12 mouse cellular contexts compared by ENCODE assay signal in genomic region chr9:62351200-62351599, GRCm38 (mm10). TPM values are rescaled to one million over a fixed set of nuclear protein-coding genes. Genes with fewer than 3 reads are reported as not detected.
A peak's percentile ranks its signal among the peaks of the same experiment; 100 is the strongest.
DNase-seq lines count a peak whose midpoint lies in the region; ATAC-seq and TF ChIP-seq lines count a peak whose summit lies in the region.
"Had no signal": no experiment of that assay in that cellular context is flagged by ENCODE, and none has a peak within 500 bp of the region (broad histone marks: within the 10 kb centered on the region; RNA-seq: fewer than 3 reads in every experiment).

No protein-coding gene starts in this region.

- dilution Hi-C loops in CH12.LX (cut with MboI; ENCODE audit: extremely low pct_ligation_motif_present, extremely low pct_unique_long_range_greater_than_20kb, low sequenced_read_pairs) = no loop called here

- H3K9ac ChIP-seq in forebrain, embryonic 13.5 days = no peak overlapping the region
- H3K9ac ChIP-seq in forebrain, embryonic 14.5 days (ENCODE audit: low read length) = no peak overlapping the region
- peak overlapping the region; percentile 13; the same call in 1 of the 2 replicates for H3K9ac ChIP-seq in CH12.LX (ENCODE audit: insufficient read depth, low read depth)
- peak overlapping the region; percentile 24; the same call in 1 of the 2 replicates for H3K9ac ChIP-seq in kidney, embryonic 16.5 days (replicated peaks; ENCODE audit: low read length)
- H3K9ac ChIP-seq: liver, embryonic 13.5 days had no signal

- no peak for TF ChIP-seq CTCF in layer of hippocampus, adult 2 months (conservative IDR thresholded peaks at IDR 0.05)
- no peak for TF ChIP-seq CTCF in CH12.LX (conservative IDR thresholded peaks at IDR 0.05 in 1 of 2, IDR thresholded peaks at IDR 0.05 in 1 of 2; ENCODE audit: low read depth in 2 of 2, low read length in 2 of 2)

- no peak for DNase-seq in forebrain, embryonic 14.5 days (ENCODE audit: low spot score)
- no peak for DNase-seq in layer of hippocampus, adult 2 months (ENCODE audit: low spot score in 2 of 2)
- no peak for DNase-seq in layer of hippocampus, postnatal 14 days (ENCODE audit: low spot score in 2 of 2)
- peak; percentile 24 for DNase-seq in CH12.LX (ENCODE audit: extremely low read depth)
- no peak for DNase-seq in left cerebral cortex, adult 18-20 months (ENCODE audit: low spot score in 2 of 2)
- no peak for DNase-seq in cerebellum, postnatal 36 days
- DNase-seq: liver, embryonic 13.5 days; right cerebral cortex, postnatal 4 days had no signal

- H3K79me2 ChIP-seq in CH12.LX (replicated peaks; ENCODE audit: control insufficient read depth, extremely low read depth, insufficient read depth, poor library complexity, severe bottlenecking) = peaks cover 94% of the 10 kb centered on the region

- in situ Hi-C loops in CH12.LX (cut with MboI; ENCODE audit: low pct_ligation_motif_present, low pct_unique_long_range_greater_than_20kb, low sequenced_read_pairs) = no loop called here

- H3K9me3 ChIP-seq in forebrain, embryonic 13.5 days (replicated peaks) = no peaks in the 10 kb centered on the region
- no peaks in the 10 kb centered on the region for H3K9me3 ChIP-seq in forebrain, embryonic 14.5 days (replicated peaks; ENCODE audit: control insufficient read depth, low read length)
- no peaks in the 10 kb centered on the region for H3K9me3 ChIP-seq in CH12.LX (replicated peaks; ENCODE audit: low read length)
- no peaks in the 10 kb centered on the region for H3K9me3 ChIP-seq in kidney, embryonic 16.5 days (ENCODE audit: low read length)
- H3K9me3 ChIP-seq: liver, embryonic 13.5 days had no signal

- no peak overlapping the region for H3K4me3 ChIP-seq in forebrain, embryonic 13.5 days
- H3K4me3 ChIP-seq in forebrain, embryonic 14.5 days (ENCODE audit: low read depth, low read length) = no peak overlapping the region
- no peak overlapping the region for H3K4me3 ChIP-seq in layer of hippocampus, adult 2 months
- H3K4me3 ChIP-seq in CH12.LX (replicated peaks in 1 of 3; ENCODE audit: low read depth in 2 of 3, low read length in 2 of 3, poor library complexity in 1 of 3) = no peak overlapping the region
- H3K4me3 ChIP-seq in kidney, embryonic 16.5 days (ENCODE audit: low read length) = no peak overlapping the region
- H3K4me3 ChIP-seq: liver, embryonic 13.5 days had no signal

- H3K4me1 ChIP-seq in forebrain, embryonic 13.5 days = peaks cover 75% of the 10 kb centered on the region
- H3K4me1 ChIP-seq in forebrain, embryonic 14.5 days (ENCODE audit: control insufficient read depth, insufficient read depth, low read length) = peaks cover 14% of the 10 kb centered on the region
- H3K4me1 ChIP-seq in CH12.LX (ENCODE audit: control insufficient read depth in 1 of 2, insufficient read depth in 2 of 2) = peaks cover 47 to 87% of the 10 kb centered on the region in 2 experiments
- H3K4me1 ChIP-seq in kidney, embryonic 16.5 days (ENCODE audit: insufficient read depth, low read length) = peaks cover 53% of the 10 kb centered on the region

- H3K4me2 ChIP-seq in forebrain, embryonic 13.5 days = no peak overlapping the region
- no peak overlapping the region for H3K4me2 ChIP-seq in forebrain, embryonic 14.5 days (ENCODE audit: low read length)
- H3K4me2 ChIP-seq in CH12.LX (ENCODE audit: insufficient read depth, low read depth, poor library complexity, severe bottlenecking) = peak overlapping the region; percentile 53
- no peak overlapping the region; the same call in 1 of the 2 replicates for H3K4me2 ChIP-seq in kidney, embryonic 16.5 days (replicated peaks; ENCODE audit: low read depth, low read length)
- H3K4me2 ChIP-seq: liver, embryonic 13.5 days; midbrain, embryonic 11.5 days had no signal

- no peaks in the 10 kb centered on the region for H3K27me3 ChIP-seq in forebrain, embryonic 13.5 days
- H3K27me3 ChIP-seq in forebrain, embryonic 14.5 days (replicated peaks; ENCODE audit: control insufficient read depth, insufficient read depth, low read length) = no peaks in the 10 kb centered on the region
- H3K27me3 ChIP-seq in CH12.LX (replicated peaks) = no peaks in the 10 kb centered on the region
- H3K27me3 ChIP-seq in kidney, embryonic 16.5 days (ENCODE audit: insufficient read depth, low read length) = no peaks in the 10 kb centered on the region
- H3K27me3 ChIP-seq: liver, embryonic 13.5 days had no signal

- no peak for TF ChIP-seq RAD21 in CH12.LX (IDR thresholded peaks at IDR 0.05; ENCODE audit: low read depth, low read length)

- 0 out of 2 replicates have a peak overlapping the region, but pooled peaks have one; percentile 12 for H3K27ac ChIP-seq in forebrain, embryonic 13.5 days
- H3K27ac ChIP-seq in forebrain, embryonic 14.5 days (ENCODE audit: low read depth, low read length) = no peak overlapping the region
- H3K27ac ChIP-seq in layer of hippocampus, adult 2 months = 0 out of 2 replicates have a peak overlapping the region, but pooled peaks have one; percentile 21
- H3K27ac ChIP-seq in CH12.LX (ENCODE audit: insufficient read depth, low read depth) = peak overlapping the region; percentile 76
- H3K27ac ChIP-seq in kidney, embryonic 16.5 days (ENCODE audit: low read length) = peak overlapping the region; percentile 58
- H3K27ac ChIP-seq: liver, embryonic 13.5 days had no signal

- 0 out of 2 replicates have a peak, but pooled peaks cover 8% of the 10 kb centered on the region for H3K36me3 ChIP-seq in forebrain, embryonic 13.5 days (ENCODE audit: poor library complexity, severe bottlenecking)
- H3K36me3 ChIP-seq in forebrain, embryonic 14.5 days (ENCODE audit: control insufficient read depth, insufficient read depth, low read length) = peaks cover 15% of the 10 kb centered on the region; the same call in 1 of the 2 replicates
- peaks cover 15 to 63% of the 10 kb centered on the region in 2 experiments for H3K36me3 ChIP-seq in CH12.LX (replicated peaks in 1 of 2; ENCODE audit: control insufficient read depth in 1 of 2, insufficient read depth in 1 of 2, low read length in 1 of 2)
- H3K36me3 ChIP-seq in kidney, embryonic 16.5 days (ENCODE audit: insufficient read depth, low read length) = peaks cover 9% of the 10 kb centered on the region

- no peak; the same call in 1 of the 2 replicates for TF ChIP-seq POLR2A in CH12.LX (IDR thresholded peaks at IDR 0.05; ENCODE audit: low read depth, low read length)

- no peak for ATAC-seq in forebrain, embryonic 13.5 days
- ATAC-seq in forebrain, embryonic 14.5 days = no peak
- ATAC-seq in kidney, embryonic 16.5 days (ENCODE audit: low FRiP score, low TSS enrichment) = no peak; the same call in 1 of the 2 replicates
- ATAC-seq: hindbrain, embryonic 16.5 days had no signal

- no peak for TF ChIP-seq EP300 in CH12.LX (IDR thresholded peaks at IDR 0.05; ENCODE audit: low read length)

- 29% methylated on average over 3 of the region's 4 CpGs for WGBS in forebrain, embryonic 13.5 days
- 23% methylated on average over 4 of the region's 4 CpGs for WGBS in forebrain, embryonic 14.5 days
- WGBS in kidney, embryonic 16.5 days = 31% methylated on average over 4 of the region's 4 CpGs

TF ChIP-seq in CH12.LX, 34 proteins besides CTCF, POLR2A, EP300 and RAD21:
- peak; percentile 53; the same call in 1 of the 2 replicates for TF ChIP-seq MYC (IDR thresholded peaks at IDR 0.05; ENCODE audit: low read depth, low read length)
- peak; percentile 25; the same call in 1 of the 2 replicates for TF ChIP-seq MAX (IDR thresholded peaks at IDR 0.05; ENCODE audit: low read length)
- 0 out of 2 replicates have a peak, but pooled peaks have one; percentile 38 for TF ChIP-seq SIN3A (IDR thresholded peaks at IDR 0.05; ENCODE audit: low read length)
- no peak for TF ChIP-seq CHD2 (IDR thresholded peaks at IDR 0.05; ENCODE audit: low read length)
- TF ChIP-seq MXI1 (IDR thresholded peaks at IDR 0.05; ENCODE audit: low read depth, low read length) = peak; percentile 81; the same call in 1 of the 2 replicates

RNA-seq across cellular contexts. Expression of gene Anp32a, which starts 10.1 kb away (rescaled TPM):
- 254 and 256 TPM in 2 replicates for polyA plus RNA-seq in forebrain, embryonic 13.5 days (2015; fragmentation: Nextera tagmentation; extraction: Ambion mirVana)
- polyA plus RNA-seq in forebrain, embryonic 14.5 days (2014; fragmentation: Nextera tagmentation; extraction: Ambion mirVana) = 115 and 118 TPM in 2 replicates
- 100 to 1,000 TPM; 350 to 351 TPM for total RNA-seq in layer of hippocampus, adult 2 months (2021)
- 100 to 1,000 TPM; 241 to 247 TPM for total RNA-seq in layer of hippocampus, postnatal 14 days (2021)
- total RNA-seq in CH12.LX (2012; rRNA removed) (585 and 608 TPM in 2 replicates), CH12.LX (2014; rRNA removed) (809 and 869 TPM in 2 replicates)
- polyA plus RNA-seq in CH12.LX (2012; ENCODE audit: insufficient read length, low read depth) = 1,207 and 1,391 TPM in 2 replicates
- 196 and 238 TPM in 2 replicates for polyA plus RNA-seq in kidney, embryonic 16.5 days (2015; fragmentation: Nextera tagmentation; extraction: Ambion mirVana)
- 100 to 1,000 TPM; 255 to 287 TPM for total RNA-seq in left cerebral cortex, adult 18-20 months (2021)

Comparison
In these comparisons a context has a peak if more than half of its experiments do, and no peak if none do; other contexts are left out.
1. H3K9ac ChIP-seq: peak in CH12.LX (single experiment) and kidney, embryonic 16.5 days (single experiment); none in forebrain, embryonic 13.5 days (single experiment) and forebrain, embryonic 14.5 days (single experiment).